Mouse (Mus musculus) lung, postnatal 14 days (tissue): ENCODE data around the gene Olfr887.

Source experiments
- DNase-seq: peaks from one replicate; pipeline ENCODE4 v3.0.0; 2021

Olfr887 gene

DNA sequence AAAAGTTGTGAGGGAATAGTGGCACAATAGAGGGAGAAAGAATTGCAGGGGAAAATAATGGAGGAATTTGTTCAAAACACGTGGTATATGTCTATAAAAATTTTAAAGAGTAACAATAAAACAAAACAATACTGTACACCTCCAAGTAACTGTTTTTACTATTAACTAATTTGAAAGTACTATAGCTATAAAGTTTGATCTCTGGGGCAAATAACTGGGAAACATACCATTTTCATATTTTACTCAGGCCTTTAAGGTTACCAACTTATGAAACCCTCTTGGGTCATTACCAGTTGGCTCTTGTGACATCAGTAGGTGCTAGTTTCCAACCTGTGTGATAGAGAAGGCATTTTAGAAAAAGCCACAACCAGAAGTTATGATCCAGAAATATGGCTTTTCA, at the start of gene Olfr887:
TSS of gene Olfr887 (plus strand) at position 301 of the 400 bp plus-strand sequence.
- DNase-seq, result no peak

DNA sequence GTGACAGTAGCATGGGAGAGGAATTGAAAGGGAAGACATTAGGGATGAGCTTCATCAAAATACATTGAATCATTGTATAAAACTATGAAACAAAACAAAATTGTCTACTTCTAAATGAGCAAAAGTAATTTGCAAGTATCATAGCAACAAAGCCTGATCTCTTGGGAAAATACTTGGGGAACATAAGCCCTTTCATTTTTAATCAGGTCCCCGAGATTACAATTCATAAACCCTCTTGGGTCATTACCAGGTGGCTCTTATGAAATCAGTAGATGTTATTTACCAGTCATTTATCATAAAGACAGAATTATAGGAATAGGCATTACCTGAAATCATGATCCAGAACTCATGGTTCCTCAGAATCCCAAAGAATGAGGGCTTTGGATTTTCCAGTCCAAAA, 37.6 kb upstream of the Olfr887 start, which contains the start of gene Olfr884:
TSS of gene Olfr884 (plus strand) at position 301 of the 400 bp plus-strand sequence.
- DNase-seq, result no peak

DNA sequence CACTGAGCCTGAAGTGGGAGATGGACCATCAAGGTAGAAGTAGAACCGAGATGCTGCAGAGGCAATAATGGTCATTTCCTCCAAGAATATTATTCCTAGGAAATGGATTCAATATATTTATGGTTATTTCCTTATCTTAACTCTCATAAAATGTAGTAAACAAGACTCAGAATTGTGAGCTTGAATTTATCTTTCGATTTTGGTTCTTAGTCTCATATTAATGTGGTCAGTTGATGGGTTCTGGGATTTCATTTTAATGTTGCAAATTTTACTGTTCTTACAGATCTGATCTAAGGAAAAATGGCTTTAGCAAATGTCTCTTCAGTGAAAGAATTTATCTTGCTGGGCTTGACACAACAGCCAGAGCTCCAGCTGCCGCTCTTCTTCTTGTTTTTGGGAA, 22.9 kb upstream of the Olfr887 start, which contains the start of gene Olfr885:
TSS of gene Olfr885 (plus strand) at position 301 of the 400 bp plus-strand sequence.
- no peak for DNase-seq

DNA sequence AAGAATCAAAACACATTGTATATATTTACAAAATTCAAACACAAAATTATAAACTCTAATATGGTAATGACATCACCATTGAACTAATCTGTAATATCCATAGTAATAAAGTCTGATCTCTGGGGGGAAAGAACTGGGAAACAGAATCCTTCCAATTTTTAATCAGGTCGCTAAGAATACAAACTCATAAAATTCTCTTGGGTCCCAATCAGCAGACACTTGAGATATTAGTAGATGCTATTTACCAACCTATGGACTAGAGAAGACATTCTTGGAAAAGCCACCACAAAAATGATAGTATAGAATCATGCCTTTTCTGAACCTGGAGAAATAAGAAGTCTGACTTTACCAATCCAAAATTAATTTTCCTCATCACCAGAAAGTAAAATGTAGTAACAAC, 24.0 kb downstream of the Olfr887 start, which contains the start of gene Olfr888:
TSS of gene Olfr888 (plus strand) at position 301 of the 400 bp plus-strand sequence.
- DNase-seq, result no peak

DNA sequence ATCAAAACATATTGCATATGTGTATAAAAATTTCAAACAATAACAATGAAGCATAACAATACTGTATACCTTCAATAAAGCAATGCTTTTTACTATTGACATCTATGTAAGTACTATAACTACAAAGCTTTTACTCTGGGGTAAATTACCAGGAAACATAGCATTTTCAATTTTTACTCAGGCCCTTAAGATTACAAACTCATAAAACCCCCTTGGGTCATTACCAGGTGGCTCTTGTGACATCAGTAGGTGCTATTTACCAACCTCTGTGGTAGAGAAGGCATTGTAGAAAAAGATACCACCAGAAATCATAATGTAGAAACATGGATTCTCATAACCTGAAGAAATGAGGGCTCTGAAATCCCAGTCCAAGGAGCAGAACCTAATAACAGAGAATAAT, 31.0 kb downstream of the Olfr887 start, which contains the start of gene Olfr889:
TSS of gene Olfr889 (plus strand) at position 301 of the 400 bp plus-strand sequence.
- no peak for DNase-seq
